Mouse (Mus musculus): ENCODE results near the gene Stag3. TPM values are rescaled to one million over a fixed set of nuclear protein-coding genes. Genes with fewer than 3 reads are reported as not detected.

Gene Stag3
- polyA plus RNA-seq, 1 experiment from 2014 or later: 9.2 TPM

GRCm38 (mm10) chr5:138312795-138313194 is 32.8 kb downstream of the Stag3 start:
- Histone ChIP-seq H3K4me2 (no peak overlapping the region), H3K27me3 (no peaks in the 10 kb centered on the region), H3K4me3 (no peak overlapping the region), H3K4me1 (replicated peaks) (no peaks in the 10 kb centered on the region), H3K27ac (replicated peaks) (no peak overlapping the region), H3K9me3 (no peaks in the 10 kb centered on the region), H3K9ac (no peak overlapping the region), H3K36me3 (no peaks in the 10 kb centered on the region; the same call in 1 of the 2 replicates)
- 92% methylated on average over 3 of the region's 3 CpGs for WGBS
- ATAC-seq (ENCODE audit: low FRiP score, low read depth): no peak

GRCm38 (mm10) chr5:138341661-138342060 is 61.6 kb downstream of the Stag3 start, which contains the start of gene Pvrig:
Gene Pvrig, plus strand, starts transcription at chr5:138341961.
- ATAC-seq (ENCODE audit: low FRiP score, low read depth): no peak

GRCm38 (mm10) chr5:138343216-138343615 is 63.2 kb downstream of the Stag3 start:
- ATAC-seq (ENCODE audit: low FRiP score, low read depth): no peak
- WGBS: 91% methylated on average over 3 of the region's 3 CpGs
- H3K4me1 ChIP-seq (replicated peaks): no peaks in the 10 kb centered on the region

More at GRCm38 (mm10) chr5:138341661-138342060, 61.6 kb downstream of the Stag3 start, which contains the start of gene Pvrig:
- Histone ChIP-seq H3K4me2 (no peak within 1 kb of the TSS), H3K9ac (no peak within 1 kb of the TSS), H3K4me1 (replicated peaks) (no peaks in the 10 kb centered on the region), H3K4me3 (no peak within 1 kb of the TSS), H3K9me3 (no peaks in the 10 kb centered on the region), H3K27me3 (no peaks in the 10 kb centered on the region), H3K27ac (replicated peaks) (no peak within 1 kb of the TSS), H3K36me3 (no peaks in the 10 kb centered on the region)
- 77% methylated on average over 2 of the region's 2 CpGs for WGBS

More at GRCm38 (mm10) chr5:138343216-138343615, 63.2 kb downstream of the Stag3 start:
- H3K36me3 ChIP-seq: no peaks in the 10 kb centered on the region
- no peak overlapping the region for H3K9ac ChIP-seq
- no peaks in the 10 kb centered on the region for H3K27me3 ChIP-seq
- no peak overlapping the region for H3K4me2 ChIP-seq
- H3K9me3 ChIP-seq: no peaks in the 10 kb centered on the region
- no peak overlapping the region for H3K27ac ChIP-seq (replicated peaks)
- H3K4me3 ChIP-seq: no peak overlapping the region

Other genes with a start within 250 kb of the Stag3 start
- not detected in 2 replicates for gene Smok3c, start 227.0 kb upstream of the Stag3 start, polyA plus RNA-seq (2015; fragmentation: Nextera tagmentation; extraction: Ambion mirVana)
- 20.8 and 22.1 TPM in 2 replicates for gene Zkscan1, start 195.2 kb upstream of the Stag3 start, polyA plus RNA-seq (2015; fragmentation: Nextera tagmentation; extraction: Ambion mirVana)
- 81.4 and 82.6 TPM in 2 replicates for gene Zscan21, start 163.3 kb upstream of the Stag3 start, polyA plus RNA-seq (2015; fragmentation: Nextera tagmentation; extraction: Ambion mirVana)
- 26.5 and 31.3 TPM in 2 replicates for gene Zfp113, start 124.5 kb upstream of the Stag3 start, polyA plus RNA-seq (2015; fragmentation: Nextera tagmentation; extraction: Ambion mirVana)
- 313 and 320 TPM in 2 replicates for gene Cops6, start 119.2 kb upstream of the Stag3 start, polyA plus RNA-seq (2015; fragmentation: Nextera tagmentation; extraction: Ambion mirVana)
- 24.7 and 26.2 TPM in 2 replicates for gene Ap4m1, start 108.2 kb upstream of the Stag3 start, polyA plus RNA-seq (2015; fragmentation: Nextera tagmentation; extraction: Ambion mirVana)
- gene Mcm7, start 107.8 kb upstream of the Stag3 start, polyA plus RNA-seq (2015; fragmentation: Nextera tagmentation; extraction: Ambion mirVana): 85.4 and 94.5 TPM in 2 replicates
- gene Taf6, start 92.8 kb upstream of the Stag3 start, polyA plus RNA-seq (2015; fragmentation: Nextera tagmentation; extraction: Ambion mirVana): 75.5 and 77.7 TPM in 2 replicates
- gene Cnpy4, start 92.8 kb upstream of the Stag3 start, polyA plus RNA-seq (2015; fragmentation: Nextera tagmentation; extraction: Ambion mirVana): 26.5 and 29.6 TPM in 2 replicates
- gene Mblac1, start 85.9 kb upstream of the Stag3 start, polyA plus RNA-seq (2015; fragmentation: Nextera tagmentation; extraction: Ambion mirVana): 12.4 and 14.7 TPM in 2 replicates
- not detected in 2 replicates for gene Nxpe5, start 54.3 kb upstream of the Stag3 start, polyA plus RNA-seq (2015; fragmentation: Nextera tagmentation; extraction: Ambion mirVana)
- gene Lamtor4, start 24.8 kb upstream of the Stag3 start, polyA plus RNA-seq (2015; fragmentation: Nextera tagmentation; extraction: Ambion mirVana): 108 and 111 TPM in 2 replicates
- gene BC037034, start 16.2 kb upstream of the Stag3 start, polyA plus RNA-seq (2015; fragmentation: Nextera tagmentation; extraction: Ambion mirVana): 17.1 and 21.1 TPM in 2 replicates
- gene Gal3st4, start 7.4 kb upstream of the Stag3 start, polyA plus RNA-seq (2015; fragmentation: Nextera tagmentation; extraction: Ambion mirVana): 2.2 and 2.6 TPM in 2 replicates
- gene Gm43720, start 282 bp upstream of the Stag3 start, polyA plus RNA-seq (2015; fragmentation: Nextera tagmentation; extraction: Ambion mirVana): 0.17 and 0.19 TPM in 2 replicates
- 147 and 149 TPM in 2 replicates for gene Gpc2, start 235 bp upstream of the Stag3 start, polyA plus RNA-seq (2015; fragmentation: Nextera tagmentation; extraction: Ambion mirVana)
- 0.14 TPM in 1 of 2 replicates, not detected in the other for gene Pvrig, start 61.7 kb downstream of the Stag3 start, polyA plus RNA-seq (2015; fragmentation: Nextera tagmentation; extraction: Ambion mirVana)
- gene Zfp157, start 161.2 kb downstream of the Stag3 start, polyA plus RNA-seq (2015; fragmentation: Nextera tagmentation; extraction: Ambion mirVana): 57.8 and 60.4 TPM in 2 replicates